Mouse (Mus musculus): Measurements from ENCODE around the gene Gm2888. TPM values are rescaled to one million over a fixed set of nuclear protein-coding genes. Genes with fewer than 3 reads are reported as not detected.
"Not testable (repeated sequence)": the region's sequence is repeated elsewhere in the genome, so short reads cannot be mapped to it uniquely, and the experiment has no call there.

The Gm2888 gene
- polyA plus RNA-seq (2012; rRNA removed), result not detected in 2 replicates

DNA sequence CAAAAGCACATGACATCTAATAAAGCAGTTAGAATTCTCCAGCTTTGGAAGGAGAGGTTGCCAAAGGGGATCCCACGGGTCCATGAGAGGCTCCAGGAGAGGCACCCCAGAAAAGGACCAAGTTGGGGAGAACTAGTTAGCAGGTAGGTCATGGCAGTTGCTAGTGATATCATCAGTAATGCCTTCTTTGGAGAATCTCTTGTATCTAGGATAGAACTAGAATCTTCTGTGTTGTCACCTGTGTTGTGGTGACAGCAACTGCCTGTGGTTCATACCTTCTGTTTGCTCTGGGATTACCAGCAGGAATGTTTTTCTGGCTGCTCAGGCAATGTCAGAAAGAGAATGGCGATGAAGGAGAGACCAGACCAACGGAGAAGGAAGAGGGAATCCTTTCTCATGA is at the start of gene Gm2888:
Gene Gm2888 (plus strand): TSS at position 301 of the 400 bp plus-strand sequence.
- DNase-seq (ENCODE audit: low read depth), result not testable (repeated sequence)

DNA sequence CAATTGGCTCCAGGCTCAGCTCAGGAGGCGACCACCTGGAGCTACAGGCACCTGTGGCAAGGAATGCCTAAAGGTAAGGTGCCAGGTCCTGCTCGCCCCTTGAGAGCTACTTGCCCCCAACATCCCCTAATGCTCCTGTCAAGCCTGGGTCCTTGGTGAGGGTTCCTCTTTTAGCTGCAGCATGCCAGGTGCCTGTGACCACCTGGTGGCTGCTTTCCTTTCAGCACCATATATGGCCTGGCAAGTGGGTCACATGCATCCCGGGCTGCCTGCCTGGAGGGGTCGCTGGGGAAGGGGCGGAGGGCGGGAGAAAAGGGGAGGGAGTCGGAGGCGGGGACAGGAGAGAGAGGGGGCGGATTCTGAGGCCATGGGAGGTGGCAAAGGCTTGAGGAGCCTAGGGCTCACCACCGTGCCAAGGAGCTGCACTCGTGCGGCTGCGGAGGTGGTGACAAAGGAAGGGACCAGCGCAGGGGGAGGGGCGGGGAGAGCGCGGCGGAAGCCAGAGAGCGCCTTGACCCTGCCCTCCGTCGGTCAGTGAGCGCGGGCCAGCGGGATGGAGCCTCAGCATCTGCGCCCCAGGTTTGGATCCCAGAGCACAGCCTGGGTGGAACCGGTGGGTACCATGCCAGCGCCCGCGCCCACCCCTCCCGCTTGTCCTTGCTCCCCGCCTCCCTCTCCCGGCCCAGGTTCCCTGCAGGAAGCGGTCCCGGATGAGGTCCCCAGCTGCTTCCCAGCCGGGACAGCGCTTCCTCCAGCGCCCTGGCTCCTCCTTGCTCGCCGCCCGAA is 19.1 kb downstream of the Gm2888 start, which contains the start of gene Gm2897:
Gene Gm2897 (plus strand): TSS at position 559 of the 786 bp plus-strand sequence.
- peak; percentile 69 for DNase-seq (ENCODE audit: low read depth)

DNA sequence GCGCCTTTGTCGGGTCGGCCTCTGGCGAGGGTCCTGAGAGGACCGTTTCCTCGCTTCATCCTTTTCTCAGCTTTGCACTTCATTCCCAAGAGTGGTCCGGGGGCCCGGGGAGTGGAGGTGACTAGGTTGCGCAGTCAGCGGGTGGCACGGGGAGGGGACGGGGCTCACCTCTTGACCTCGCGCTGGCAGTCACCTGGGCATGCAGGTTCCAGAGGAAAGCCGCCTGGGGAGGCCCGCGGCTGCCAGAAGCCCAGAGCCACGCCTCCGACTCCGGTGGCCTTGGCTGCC is 19.7 kb downstream of the Gm2888 start:
- peak; percentile 10 for DNase-seq (ENCODE audit: low read depth)

DNA sequence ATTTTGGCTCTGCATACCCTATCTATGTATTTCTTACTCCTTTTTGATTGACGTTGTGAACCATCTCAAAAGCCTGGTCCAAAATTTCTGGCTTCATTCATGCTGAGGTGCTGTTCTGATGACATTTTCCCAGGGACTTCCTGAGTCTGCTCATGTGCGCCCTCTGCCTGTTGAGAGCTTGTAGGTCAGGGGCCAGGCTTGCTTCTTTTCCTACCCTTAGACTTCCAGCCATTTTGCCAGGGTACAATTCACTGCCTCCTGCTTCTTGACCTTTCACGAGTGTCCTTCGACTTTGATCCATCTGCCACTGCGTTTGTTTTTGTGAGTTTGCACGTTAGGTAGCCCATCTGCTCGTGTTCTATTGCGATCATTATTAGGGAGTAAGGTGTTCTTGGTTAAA is 20.3 kb downstream of the Gm2888 start:
- DNase-seq (ENCODE audit: low read depth), result not testable (repeated sequence)

Other genes with a start within 250 kb of the Gm2888 start
- gene Gm2897, start 19.3 kb downstream of the Gm2888 start, polyA plus RNA-seq (2012; rRNA removed), result 14.8 and 15.8 TPM in 2 replicates
- gene Gm10340, start 104.0 kb downstream of the Gm2888 start, polyA plus RNA-seq (2012; rRNA removed), result 0.20 TPM in 1 of 2 replicates, not detected in the other
- gene Gm5795, start 158.3 kb downstream of the Gm2888 start, polyA plus RNA-seq (2012; rRNA removed), result 0.44 and 0.45 TPM in 2 replicates
- gene D830030K20Rik, start 178.5 kb downstream of the Gm2888 start, polyA plus RNA-seq (2012; rRNA removed), result 9.2 and 11.6 TPM in 2 replicates